Mouse (Mus musculus): ENCODE results near the gene Elmo1.

DNA sequence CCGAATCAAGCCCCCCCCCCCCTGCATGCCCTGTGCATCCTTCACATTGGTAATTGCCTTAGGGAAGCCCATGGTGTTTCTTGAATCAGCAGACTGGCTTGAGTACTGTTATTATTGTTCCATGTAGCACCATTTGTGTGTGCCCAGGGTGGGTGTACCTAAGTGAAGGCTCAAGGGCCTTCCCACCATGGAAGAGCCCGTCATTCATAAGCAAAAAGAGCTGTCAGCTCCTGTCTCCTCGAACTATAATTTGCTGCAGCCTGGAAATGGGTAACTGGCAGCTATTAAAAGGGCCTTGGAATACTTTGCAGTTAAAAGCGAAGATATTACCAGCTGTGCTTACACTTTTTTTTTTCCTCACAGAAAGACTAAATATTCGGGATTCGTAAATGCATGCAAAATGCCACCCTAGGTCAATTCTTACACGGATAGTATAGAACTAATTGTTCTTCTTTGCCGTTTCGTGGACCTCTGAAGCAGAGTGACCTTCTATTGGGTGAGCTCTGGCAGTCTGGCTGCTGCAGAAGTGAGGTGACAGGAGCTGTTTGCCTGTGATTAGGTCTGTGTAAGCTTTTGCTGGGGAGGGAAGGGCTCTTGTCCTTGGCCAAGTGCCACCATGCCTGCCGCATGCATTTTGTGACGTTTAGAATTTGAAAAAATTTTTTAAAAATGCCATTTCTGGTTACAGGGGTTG lies 19.7 kb downstream of the Elmo1 start:
- TF ChIP-seq CTCF (IDR thresholded peaks at IDR 0.05; ENCODE audit: low read depth) = no peak
- TF ChIP-seq EP300 (IDR thresholded peaks at IDR 0.05; ENCODE audit: low read depth) = no peak
